Mouse (Mus musculus): ENCODE measurements around the gene Cdh1. TPM values are rescaled to one million over a fixed set of nuclear protein-coding genes. Genes with fewer than 3 reads are reported as not detected.

The Cdh1 gene
- total RNA-seq, 2 experiments from 2014 or later = 0.95 to 1.4 TPM

- DNase-seq = no peak
These were observed 52.9 kb downstream of the Cdh1 start for GRCm38 (mm10) chr8:106656046-106656445.

DNA sequence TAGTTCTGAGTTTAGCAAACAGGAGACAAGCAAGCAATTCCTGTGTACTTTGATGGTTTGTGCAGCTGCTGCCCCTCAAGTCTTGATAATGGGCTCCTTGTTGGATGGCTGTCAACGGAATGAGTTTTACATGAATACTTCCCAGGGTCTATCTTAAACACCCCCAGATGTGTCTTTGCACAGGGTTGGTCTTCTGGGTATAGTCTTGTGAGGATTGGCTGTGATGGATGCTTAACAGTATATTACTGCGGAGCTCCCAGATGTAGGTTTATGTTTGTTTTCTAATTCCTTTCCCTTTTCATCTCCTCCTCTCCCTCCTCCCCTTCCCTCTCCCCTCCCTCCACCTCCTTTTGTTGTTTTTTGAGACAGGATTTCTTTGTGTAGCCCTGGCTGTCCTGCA lies 69.6 kb downstream of the Cdh1 start:
- DNase-seq = no peak

DNA sequence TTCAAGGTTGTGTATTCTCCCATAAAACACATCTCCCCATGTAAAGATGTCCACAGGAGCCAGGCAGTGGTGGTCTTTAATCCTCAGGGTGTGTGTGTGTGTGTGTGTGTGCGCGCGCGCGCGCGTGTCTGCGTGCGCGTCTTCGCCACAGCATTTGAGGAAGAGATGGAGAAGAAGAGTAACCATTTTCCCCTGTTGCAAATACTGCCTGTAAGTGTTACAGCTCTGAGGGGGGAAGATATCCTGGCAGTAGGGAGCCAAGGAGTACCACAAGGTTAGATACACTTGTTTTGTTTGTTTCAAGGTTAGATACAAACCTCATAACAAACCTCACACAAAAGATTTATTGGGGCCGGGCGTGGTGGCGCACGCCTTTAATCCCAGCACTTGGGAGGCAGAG lies 71.2 kb downstream of the Cdh1 start:
- no peak for DNase-seq

DNA sequence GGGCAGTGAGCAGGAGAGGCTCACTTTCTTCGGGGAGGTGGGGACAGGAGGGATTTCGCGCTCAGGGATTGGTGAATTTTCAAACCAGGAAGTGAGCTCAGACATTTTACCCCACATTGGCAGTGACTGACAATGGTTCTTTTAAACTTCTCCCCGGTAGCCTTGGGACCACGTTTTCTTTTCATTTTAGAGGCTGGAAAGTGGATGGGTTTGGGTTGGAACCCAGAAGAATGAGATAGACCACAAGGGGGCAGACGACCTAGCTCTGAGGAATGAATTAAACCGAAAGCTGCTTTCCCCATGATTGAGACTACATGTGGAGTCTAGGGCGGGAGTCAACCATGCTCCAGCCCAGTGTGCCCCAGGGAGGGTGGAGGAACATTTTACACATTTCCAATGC lies 71.7 kb downstream of the Cdh1 start:
- no peak for DNase-seq

GRCm38 (mm10) chr8:106682971-106683668 lies 80.0 kb downstream of the Cdh1 start, which contains the start of gene Tango6:
Gene Tango6 (plus strand): TSS chr8:106683068.
- peak; percentile 94 for DNase-seq

- DNase-seq = no peak
These were observed 81.2 kb downstream of the Cdh1 start for GRCm38 (mm10) chr8:106684387-106684786.

GRCm38 (mm10) chr8:106687479-106687878 lies 84.3 kb downstream of the Cdh1 start:
- DNase-seq = no peak

GRCm38 (mm10) chr8:106697748-106698248 lies 94.6 kb downstream of the Cdh1 start:
- no peak for DNase-seq

- DNase-seq = peak; percentile 67
These were observed 96.4 kb downstream of the Cdh1 start for GRCm38 (mm10) chr8:106699588-106699987.

- DNase-seq = no peak
These were observed 97.0 kb downstream of the Cdh1 start for GRCm38 (mm10) chr8:106700131-106700530.

GRCm38 (mm10) chr8:106701360-106701759 lies 98.2 kb downstream of the Cdh1 start:
- DNase-seq = no peak

DNA sequence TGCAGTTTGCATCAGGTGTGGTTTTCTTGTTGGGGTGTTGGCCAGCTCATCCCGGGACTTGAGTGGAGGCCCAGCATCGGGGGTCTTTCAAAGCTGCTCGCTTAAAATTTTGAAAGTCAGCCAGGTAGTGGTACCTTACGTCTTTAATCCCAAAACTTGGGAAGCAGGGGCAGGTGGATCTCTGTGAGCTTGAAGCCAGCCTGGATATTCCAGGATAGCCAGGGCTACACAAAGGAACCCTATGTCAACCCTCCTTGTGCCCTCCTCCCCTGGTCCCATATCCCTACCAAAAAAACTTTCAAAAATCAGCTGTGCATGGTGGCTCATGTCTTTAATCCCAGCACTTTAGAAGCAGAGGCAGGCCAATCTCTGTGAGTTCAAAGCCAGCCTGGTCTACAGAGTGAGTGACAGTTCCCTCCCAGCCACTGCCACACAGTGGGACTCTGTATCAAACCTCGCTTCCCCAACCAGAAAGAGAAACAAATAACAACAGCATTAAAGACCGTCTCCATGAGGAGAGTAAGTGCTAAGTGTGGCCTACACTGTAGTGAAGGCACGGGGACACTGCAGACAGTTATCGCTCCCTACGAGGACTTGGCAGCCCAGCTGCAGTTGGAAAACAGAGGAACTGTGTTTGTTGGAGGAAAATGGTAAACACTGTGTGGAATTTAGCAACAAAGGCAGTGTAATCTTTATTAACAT lies 101.2 kb downstream of the Cdh1 start:
- no peak for DNase-seq

GRCm38 (mm10) chr8:106704901-106705321 lies 101.8 kb downstream of the Cdh1 start:
- peak; percentile 62 for DNase-seq

- no peak for DNase-seq
These were observed 103.0 kb downstream of the Cdh1 start for GRCm38 (mm10) chr8:106706194-106706593.

GRCm38 (mm10) chr8:106710002-106710401 lies 106.9 kb downstream of the Cdh1 start:
- DNase-seq = no peak

DNA sequence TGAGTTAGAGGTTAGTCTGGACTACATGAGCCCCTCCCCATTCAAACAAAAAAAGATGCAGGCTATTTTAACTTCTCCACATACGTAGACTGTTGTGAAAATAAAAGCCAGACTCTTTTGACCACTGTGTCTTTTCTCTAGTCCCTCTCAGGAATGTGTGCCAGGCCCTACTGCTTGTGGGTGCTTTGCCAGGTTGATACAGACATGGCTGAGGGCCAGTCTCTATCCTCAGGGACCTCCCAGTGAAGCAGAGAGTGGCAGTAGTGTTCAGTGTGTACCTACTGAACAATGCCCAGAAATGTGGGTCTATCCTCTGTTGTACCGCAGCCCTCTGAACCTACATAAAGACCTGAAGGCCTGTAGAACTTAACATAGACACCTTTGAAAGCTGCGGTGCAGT lies 109.3 kb downstream of the Cdh1 start:
- DNase-seq = no peak

GRCm38 (mm10) chr8:106714297-106714696 lies 111.1 kb downstream of the Cdh1 start:
- no peak for DNase-seq

DNA sequence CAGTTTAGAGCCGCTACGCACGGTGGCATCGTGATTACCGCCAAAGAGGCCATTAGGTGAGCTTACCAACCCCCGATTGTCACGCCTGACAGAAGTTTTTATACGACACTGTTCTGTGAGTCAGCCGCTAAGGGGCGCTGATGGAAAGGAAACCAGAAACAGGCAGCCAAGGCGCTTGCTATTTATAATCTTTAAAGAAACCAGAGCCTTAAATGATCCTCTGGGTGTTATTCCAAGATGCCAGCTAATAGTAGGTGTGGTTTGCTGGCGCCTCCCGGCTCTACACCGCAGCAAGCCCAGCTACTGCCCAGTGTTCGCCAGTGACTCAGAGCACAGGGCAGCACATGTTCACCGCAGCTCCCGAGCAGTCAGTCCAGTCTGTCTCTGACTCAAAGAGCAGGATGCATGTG lies 114.9 kb downstream of the Cdh1 start:
- DNase-seq = peak; percentile 85

Other genes starting within 250 kb of the Cdh1 start
- gene Zfp90, start 188.0 kb upstream of the Cdh1 start, total RNA-seq (2021) = 1 to 10 TPM; 4.3 to 5.6 TPM
- gene 6030452D12Rik, start 102.8 kb upstream of the Cdh1 start, total RNA-seq (2021) = not detected
- under 1 TPM; 0.50 to 0.70 TPM for gene Cdh3, start 92.5 kb upstream of the Cdh1 start, total RNA-seq (2021)
- 100 to 1,000 TPM; 111 to 136 TPM for gene Gm10073, start 29.9 kb upstream of the Cdh1 start, total RNA-seq (2021)
- 1 to 10 TPM; 8.6 to 9.8 TPM for gene Tango6, start 79.7 kb downstream of the Cdh1 start, total RNA-seq (2021)